Mouse (Mus musculus): ENCODE results near the gene Olfr1089. TPM values are rescaled to one million over a fixed set of nuclear protein-coding genes. Genes with fewer than 3 reads are reported as not detected.

The Olfr1089 gene
- not detected in 2 replicates for polyA plus RNA-seq (2012; rRNA removed)

DNA sequence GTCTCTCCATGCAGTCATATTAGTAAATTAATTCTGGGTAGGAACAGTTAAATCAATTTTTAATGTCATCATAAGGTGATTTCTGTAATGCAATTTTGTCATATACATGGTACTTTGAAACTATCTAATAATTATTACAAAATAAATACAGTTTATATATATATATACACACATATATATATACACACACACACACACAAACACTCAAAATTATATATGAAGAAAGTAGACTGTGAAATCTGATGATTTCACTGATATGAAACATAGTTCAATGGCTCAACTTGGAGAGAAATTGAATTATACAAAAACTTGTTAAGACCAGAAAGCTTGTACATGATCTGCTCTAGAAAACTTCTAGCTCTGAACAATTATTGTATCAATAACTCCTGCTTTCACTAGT, at the start of gene Olfr1089:
Gene Olfr1089 (minus strand): TSS at position 101 of the 400 bp plus-strand sequence.
- DNase-seq (ENCODE audit: extremely low spot score in 1 of 2, low spot score in 1 of 2): no peak

DNA sequence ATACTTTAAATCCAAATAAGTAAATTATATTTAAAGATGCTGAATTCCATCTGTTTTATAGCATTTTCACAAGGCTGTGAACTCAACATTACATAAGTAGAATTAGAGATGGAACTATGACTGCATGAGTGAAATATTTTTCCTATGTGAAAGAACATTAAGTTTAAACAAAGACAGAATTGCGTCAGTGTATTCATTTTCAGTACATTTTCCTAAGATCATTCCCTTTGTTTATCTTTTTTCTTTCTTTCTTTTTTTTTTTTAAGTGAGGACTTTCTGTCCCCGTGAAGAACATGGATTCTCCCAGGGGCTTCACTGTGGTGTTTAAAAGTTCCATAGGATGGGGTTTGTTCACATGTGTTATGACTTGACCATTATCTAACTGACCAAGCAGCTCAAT, 48.7 kb upstream of the Olfr1089 start, which contains the start of gene Olfr1093:
Gene Olfr1093 (plus strand): TSS at position 301 of the 400 bp plus-strand sequence.
- DNase-seq (ENCODE audit: extremely low spot score in 1 of 2, low spot score in 1 of 2): no peak

DNA sequence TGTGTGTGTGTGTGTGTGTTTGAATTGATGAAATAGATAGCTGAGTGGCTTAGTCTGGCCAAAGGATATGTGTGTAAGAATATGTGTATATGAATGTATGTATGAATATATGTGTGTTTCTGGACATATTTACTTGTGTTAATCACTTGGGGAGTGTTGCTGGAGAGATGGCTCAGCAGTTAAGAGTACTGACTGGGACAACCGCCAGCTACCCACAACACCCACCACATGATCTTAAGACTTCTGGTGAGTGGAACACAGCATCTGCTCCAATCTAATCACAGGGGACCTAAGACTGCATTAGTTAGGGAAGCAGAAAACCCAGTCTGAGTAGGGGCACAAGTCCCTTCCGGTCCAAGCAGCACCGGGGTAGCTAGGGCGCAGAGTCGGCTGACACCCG, 27.5 kb upstream of the Olfr1089 start:
- peak; percentile 11 to 26 for DNase-seq (ENCODE audit: extremely low spot score in 1 of 2, low spot score in 1 of 2)

DNA sequence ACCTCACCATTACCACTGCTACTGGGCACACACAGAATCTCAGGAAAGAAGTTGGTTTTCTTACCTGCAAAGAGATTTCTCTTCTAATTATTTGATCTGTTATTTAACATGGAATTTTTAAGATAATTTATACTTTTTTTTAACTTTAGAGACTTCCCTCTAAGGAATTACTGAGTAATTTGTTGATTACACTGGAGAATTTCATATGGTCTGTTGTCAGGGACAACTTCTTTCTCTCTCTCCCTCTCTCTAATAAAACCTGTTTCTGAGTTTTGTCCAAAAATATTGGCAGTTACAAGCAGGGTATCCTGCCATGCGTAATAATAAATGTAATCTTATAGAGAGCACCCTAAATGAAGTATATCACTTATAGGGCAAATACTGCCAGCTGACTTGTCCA, 25.4 kb upstream of the Olfr1089 start, which contains the start of gene Olfr1090:
Gene Olfr1090 (minus strand): TSS at position 101 of the 400 bp plus-strand sequence.
- DNase-seq (ENCODE audit: extremely low spot score in 1 of 2, low spot score in 1 of 2): no peak

DNA sequence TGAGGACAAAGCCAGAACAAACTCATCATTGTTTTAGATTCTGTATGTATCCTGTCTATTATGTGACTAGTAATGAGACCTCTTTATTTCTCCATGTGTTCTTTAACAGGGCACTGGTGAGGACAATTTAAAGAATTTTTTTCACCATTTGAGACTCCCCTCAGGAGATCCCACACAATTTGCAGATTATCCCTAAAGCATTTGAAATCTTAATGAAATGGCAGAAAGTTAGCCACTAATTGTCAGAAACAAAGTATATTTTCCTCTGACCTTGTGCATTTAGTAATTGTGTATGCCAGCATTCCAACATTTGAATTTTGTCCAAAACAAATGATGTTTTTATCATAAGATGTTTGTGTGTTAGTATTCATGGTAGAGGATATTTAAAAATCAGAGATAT, 35.2 kb downstream of the Olfr1089 start, which contains the start of gene Olfr1087:
Gene Olfr1087 (minus strand): TSS at position 101 of the 400 bp plus-strand sequence.
- DNase-seq (ENCODE audit: extremely low spot score in 1 of 2, low spot score in 1 of 2): no peak

Other genes starting within 250 kb of the Olfr1089 start
- gene Olfr228, start 246.3 kb downstream of the Olfr1089 start, polyA plus RNA-seq (2012; rRNA removed): not detected in 2 replicates
- gene Olfr1076, start 225.2 kb downstream of the Olfr1089 start, polyA plus RNA-seq (2012; rRNA removed): not detected in 2 replicates
- not detected in 2 replicates for gene Olfr1079, start 191.2 kb downstream of the Olfr1089 start, polyA plus RNA-seq (2012; rRNA removed)
- gene Olfr1080, start 175.5 kb downstream of the Olfr1089 start, polyA plus RNA-seq (2012; rRNA removed): 0.06 TPM in 1 of 2 replicates, not detected in the other
- gene Olfr1082, start 134.7 kb downstream of the Olfr1089 start, polyA plus RNA-seq (2012; rRNA removed): not detected in 2 replicates
- gene Olfr1084, start 94.0 kb downstream of the Olfr1089 start, polyA plus RNA-seq (2012; rRNA removed): not detected in 2 replicates
- gene Olfr1085, start 71.7 kb downstream of the Olfr1089 start, polyA plus RNA-seq (2012; rRNA removed): not detected in 2 replicates
- not detected in 2 replicates for gene Olfr1086, start 53.6 kb downstream of the Olfr1089 start, polyA plus RNA-seq (2012; rRNA removed)
- gene Olfr1087, start 35.3 kb downstream of the Olfr1089 start, polyA plus RNA-seq (2012; rRNA removed): not detected in 2 replicates
- gene Olfr1090, start 25.3 kb upstream of the Olfr1089 start, polyA plus RNA-seq (2012; rRNA removed): not detected in 2 replicates
- not detected in 2 replicates for gene Olfr1093, start 48.8 kb upstream of the Olfr1089 start, polyA plus RNA-seq (2012; rRNA removed)
- not detected in 2 replicates for gene Olfr141, start 76.3 kb upstream of the Olfr1089 start, polyA plus RNA-seq (2012; rRNA removed)
- not detected in 2 replicates for gene Olfr1094, start 91.0 kb upstream of the Olfr1089 start, polyA plus RNA-seq (2012; rRNA removed)
- gene Olfr1095, start 118.0 kb upstream of the Olfr1089 start, polyA plus RNA-seq (2012; rRNA removed): not detected in 2 replicates
- gene Gm13723, start 141.1 kb upstream of the Olfr1089 start, polyA plus RNA-seq (2012; rRNA removed): not detected in 2 replicates
- not detected in 2 replicates for gene Olfr1097, start 158.5 kb upstream of the Olfr1089 start, polyA plus RNA-seq (2012; rRNA removed)
- not detected in 2 replicates for gene Olfr1098, start 190.8 kb upstream of the Olfr1089 start, polyA plus RNA-seq (2012; rRNA removed)
- not detected in 2 replicates for gene Olfr1099, start 227.0 kb upstream of the Olfr1089 start, polyA plus RNA-seq (2012; rRNA removed)
- not detected in 2 replicates for gene Olfr1100, start 246.3 kb upstream of the Olfr1089 start, polyA plus RNA-seq (2012; rRNA removed)